Mouse (Mus musculus): ENCODE data around the gene Gria1. TPM values are rescaled to one million over a fixed set of nuclear protein-coding genes. Genes with fewer than 3 reads are reported as not detected.

The Gria1 gene
- total RNA-seq (2014; rRNA removed) (73.4 and 76.1 TPM in 2 replicates), polyA plus RNA-seq (2015; fragmentation: Nextera tagmentation; extraction: Ambion mirVana) (51.9 and 61.8 TPM in 2 replicates)

GRCm38 (mm10) chr11:57011024-57011690, at the start of gene Gria1:
TSS of gene Gria1 (plus strand) at chr11:57011387.
- Histone ChIP-seq H3K9me3 (ENCODE audit: low read length) (no peaks in the 10 kb centered on the region), H3K27ac (ENCODE audit: low read depth, low read length) (peak within 1 kb of the TSS; percentile 78), H3K4me3 (ENCODE audit: low read depth, low read length) (peak within 1 kb of the TSS; percentile 55), H3K4me2 (ENCODE audit: low read depth, low read length, poor library complexity, severe bottlenecking) (peak within 1 kb of the TSS; percentile 70), H3K9ac (replicated peaks; ENCODE audit: low read length, poor library complexity, severe bottlenecking) (peak within 1 kb of the TSS; percentile 60), H3K4me1 (ENCODE audit: insufficient read depth, low read length) (0 out of 2 replicates have a peak, but pooled peaks cover 6% of the 10 kb centered on the region), H3K27me3 (ENCODE audit: insufficient read depth, low read length) (no peaks in the 10 kb centered on the region), H3K36me3 (ENCODE audit: insufficient read depth, low read length) (no peaks in the 10 kb centered on the region)
- DNase-seq (ENCODE audit: low spot score), result peak; percentile 73
- TF ChIP-seq CTCF (IDR thresholded peaks at IDR 0.05), result peak; percentile 61
- ATAC-seq (ENCODE audit: low FRiP score), result peak; percentile 72
- WGBS, result 14% methylated on average over 6 of the region's 6 CpGs

GRCm38 (mm10) chr11:56961751-56962150, 49.4 kb upstream of the Gria1 start:
- no peaks in the 10 kb centered on the region for H3K27me3 ChIP-seq (ENCODE audit: insufficient read depth, low read length)
- no peak overlapping the region for H3K4me2 ChIP-seq (ENCODE audit: low read depth, low read length, poor library complexity, severe bottlenecking)
- WGBS, result 83% methylated on average over 3 of the region's 3 CpGs
- no peaks in the 10 kb centered on the region for H3K4me1 ChIP-seq (ENCODE audit: insufficient read depth, low read length)
- TF ChIP-seq CTCF (IDR thresholded peaks at IDR 0.05), result no peak
- H3K9ac ChIP-seq (replicated peaks; ENCODE audit: low read length, poor library complexity, severe bottlenecking), result no peak overlapping the region
- no peaks in the 10 kb centered on the region for H3K36me3 ChIP-seq (ENCODE audit: insufficient read depth, low read length)
- H3K9me3 ChIP-seq (ENCODE audit: low read length), result no peaks in the 10 kb centered on the region
- no peak overlapping the region for H3K4me3 ChIP-seq (ENCODE audit: low read depth, low read length)
- DNase-seq (ENCODE audit: low spot score), result no peak
- H3K27ac ChIP-seq (ENCODE audit: low read depth, low read length), result no peak overlapping the region
- ATAC-seq (ENCODE audit: low FRiP score), result no peak

GRCm38 (mm10) chr11:56972814-56973213, 38.4 kb upstream of the Gria1 start:
- DNase-seq (ENCODE audit: low spot score) (peak; percentile 35), ATAC-seq (ENCODE audit: low FRiP score) (no peak)
- H3K4me2 ChIP-seq (ENCODE audit: low read depth, low read length, poor library complexity, severe bottlenecking), result no peak overlapping the region
- no peaks in the 10 kb centered on the region for H3K4me1 ChIP-seq (ENCODE audit: insufficient read depth, low read length)
- no peak for TF ChIP-seq CTCF (IDR thresholded peaks at IDR 0.05)
- H3K27ac ChIP-seq (ENCODE audit: low read depth, low read length), result no peak overlapping the region
- H3K9ac ChIP-seq (replicated peaks; ENCODE audit: low read length, poor library complexity, severe bottlenecking), result no peak overlapping the region
- H3K9me3 ChIP-seq (ENCODE audit: low read length), result no peaks in the 10 kb centered on the region
- no peaks in the 10 kb centered on the region for H3K36me3 ChIP-seq (ENCODE audit: insufficient read depth, low read length)
- WGBS, result 56% methylated on average over 1 of the region's 1 CpGs
- no peak overlapping the region for H3K4me3 ChIP-seq (ENCODE audit: low read depth, low read length)
- no peaks in the 10 kb centered on the region for H3K27me3 ChIP-seq (ENCODE audit: insufficient read depth, low read length)

- TF ChIP-seq CTCF (IDR thresholded peaks at IDR 0.05), result no peak
- WGBS, result 86% methylated on average over 3 of the region's 3 CpGs
Measured at GRCm38 (mm10) chr11:56984321-56985000, 26.7 kb upstream of the Gria1 start.

GRCm38 (mm10) chr11:56985457-56985856, 25.7 kb upstream of the Gria1 start:
- no peaks in the 10 kb centered on the region for H3K9me3 ChIP-seq (ENCODE audit: low read length)
- no peak for DNase-seq (ENCODE audit: low spot score)
- H3K9ac ChIP-seq (replicated peaks; ENCODE audit: low read length, poor library complexity, severe bottlenecking), result no peak overlapping the region
- H3K27me3 ChIP-seq (ENCODE audit: insufficient read depth, low read length), result no peaks in the 10 kb centered on the region
- no peak overlapping the region for H3K4me2 ChIP-seq (ENCODE audit: low read depth, low read length, poor library complexity, severe bottlenecking)
- H3K4me3 ChIP-seq (ENCODE audit: low read depth, low read length), result no peak overlapping the region
- no peak for TF ChIP-seq CTCF (IDR thresholded peaks at IDR 0.05)
- 52% methylated on average over 4 of the region's 4 CpGs for WGBS
- no peak overlapping the region for H3K27ac ChIP-seq (ENCODE audit: low read depth, low read length)
- no peaks in the 10 kb centered on the region for H3K4me1 ChIP-seq (ENCODE audit: insufficient read depth, low read length)
- ATAC-seq (ENCODE audit: low FRiP score), result no peak
- H3K36me3 ChIP-seq (ENCODE audit: insufficient read depth, low read length), result no peaks in the 10 kb centered on the region

More at GRCm38 (mm10) chr11:56984321-56985000, 26.7 kb upstream of the Gria1 start:
- Histone ChIP-seq H3K9ac (replicated peaks; ENCODE audit: low read length, poor library complexity, severe bottlenecking) (no peak overlapping the region), H3K27ac (ENCODE audit: low read depth, low read length) (no peak overlapping the region), H3K4me3 (ENCODE audit: low read depth, low read length) (no peak overlapping the region), H3K4me1 (ENCODE audit: insufficient read depth, low read length) (no peaks in the 10 kb centered on the region), H3K36me3 (ENCODE audit: insufficient read depth, low read length) (no peaks in the 10 kb centered on the region), H3K27me3 (ENCODE audit: insufficient read depth, low read length) (no peaks in the 10 kb centered on the region), H3K4me2 (ENCODE audit: low read depth, low read length, poor library complexity, severe bottlenecking) (no peak overlapping the region), H3K9me3 (ENCODE audit: low read length) (no peaks in the 10 kb centered on the region)
- DNase-seq (ENCODE audit: low spot score) (peak; percentile 57), ATAC-seq (ENCODE audit: low FRiP score) (no peak)

- no peak for TF ChIP-seq CTCF (IDR thresholded peaks at IDR 0.05)
- Histone ChIP-seq H3K27ac (ENCODE audit: low read depth, low read length) (no peak overlapping the region), H3K27me3 (ENCODE audit: insufficient read depth, low read length) (no peaks in the 10 kb centered on the region), H3K36me3 (ENCODE audit: insufficient read depth, low read length) (no peaks in the 10 kb centered on the region), H3K9ac (replicated peaks; ENCODE audit: low read length, poor library complexity, severe bottlenecking) (no peak overlapping the region), H3K4me2 (ENCODE audit: low read depth, low read length, poor library complexity, severe bottlenecking) (no peak overlapping the region), H3K9me3 (ENCODE audit: low read length) (no peaks in the 10 kb centered on the region), H3K4me1 (ENCODE audit: insufficient read depth, low read length) (no peaks in the 10 kb centered on the region), H3K4me3 (ENCODE audit: low read depth, low read length) (no peak overlapping the region)
- DNase-seq (ENCODE audit: low spot score) (no peak), ATAC-seq (ENCODE audit: low FRiP score) (no peak)
- WGBS, result 74% methylated on average over 3 of the region's 3 CpGs
Measured at GRCm38 (mm10) chr11:56999601-57000001, 11.6 kb upstream of the Gria1 start.
